Mouse (Mus musculus) left cerebral cortex, adult 8-10 months (tissue): ENCODE measurements at regions not wholly inside any gene's neighbourhood (a gene's known extent, or its start where the extent isn't known, plus 50 kb on each side); places are given as distances from the start of the nearest gene placed in this dataset.

Experiments
- DNase-seq, 2 experiments: peaks; one replicate each; pipeline ENCODE4 v3.0.0; 2022; ENCODE audit warnings: low spot score in 2 of 2

GRCm38 (mm10) chr13:53596871-53597800 lies 124.3 kb upstream of the Msx2 start:
- no peak for DNase-seq

- no peak for DNase-seq
These were observed 119.9 kb upstream of the Msx2 start for GRCm38 (mm10) chr13:53592755-53593154.

DNA sequence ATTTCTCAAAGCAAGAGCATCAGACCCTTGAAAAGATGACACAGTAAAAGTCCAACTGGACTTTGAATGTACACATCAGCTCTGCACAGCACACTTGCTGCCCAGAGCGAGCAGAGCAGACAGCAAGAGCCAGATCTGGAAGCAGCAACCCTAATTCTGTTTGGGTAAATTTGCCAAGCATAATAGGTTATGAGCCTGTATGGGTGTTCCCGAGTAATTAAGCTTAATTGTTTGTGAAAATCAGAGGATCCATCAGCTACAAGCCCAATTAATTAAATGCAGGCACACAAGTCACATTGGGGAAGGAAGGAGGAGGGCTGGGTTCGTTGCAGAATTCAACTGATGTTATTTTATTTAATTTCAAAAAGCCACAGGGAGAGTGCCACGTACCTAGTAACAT lies 113.9 kb upstream of the Msx2 start:
- DNase-seq: no peak

DNA sequence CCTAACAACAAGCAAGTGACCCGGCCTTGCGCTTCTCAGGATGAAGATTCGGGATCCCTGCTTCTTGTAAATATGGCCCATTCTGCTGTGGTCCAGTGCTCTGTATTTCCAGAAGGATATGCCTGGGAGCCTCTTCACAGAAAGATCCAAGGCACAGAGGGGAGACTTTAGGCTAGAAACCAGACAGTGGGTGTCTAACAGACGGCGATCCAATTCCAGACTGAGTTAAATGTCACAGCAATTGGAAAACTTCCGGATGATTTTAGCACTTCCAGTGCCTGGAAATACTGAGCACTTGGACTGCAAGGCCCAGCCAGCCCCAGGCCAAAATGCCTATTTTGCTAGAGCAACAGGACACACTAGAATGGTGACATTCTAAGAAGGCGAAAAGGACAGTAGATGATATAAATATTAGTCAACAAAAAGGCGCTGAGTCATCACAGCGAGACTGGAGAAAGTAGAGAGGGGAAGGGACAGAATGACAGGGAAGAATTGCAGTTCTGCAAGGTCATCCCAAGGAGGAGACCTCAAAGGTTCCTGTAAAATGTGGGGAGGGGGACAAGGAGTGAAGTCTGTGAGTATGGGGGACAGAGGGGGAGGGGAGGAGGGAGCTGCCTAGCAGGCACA lies 111.7 kb upstream of the Msx2 start:
- no peak for DNase-seq

- DNase-seq: no peak
These were observed 81.2 kb upstream of the Msx2 start for GRCm38 (mm10) chr13:53553876-53554577.

DNA sequence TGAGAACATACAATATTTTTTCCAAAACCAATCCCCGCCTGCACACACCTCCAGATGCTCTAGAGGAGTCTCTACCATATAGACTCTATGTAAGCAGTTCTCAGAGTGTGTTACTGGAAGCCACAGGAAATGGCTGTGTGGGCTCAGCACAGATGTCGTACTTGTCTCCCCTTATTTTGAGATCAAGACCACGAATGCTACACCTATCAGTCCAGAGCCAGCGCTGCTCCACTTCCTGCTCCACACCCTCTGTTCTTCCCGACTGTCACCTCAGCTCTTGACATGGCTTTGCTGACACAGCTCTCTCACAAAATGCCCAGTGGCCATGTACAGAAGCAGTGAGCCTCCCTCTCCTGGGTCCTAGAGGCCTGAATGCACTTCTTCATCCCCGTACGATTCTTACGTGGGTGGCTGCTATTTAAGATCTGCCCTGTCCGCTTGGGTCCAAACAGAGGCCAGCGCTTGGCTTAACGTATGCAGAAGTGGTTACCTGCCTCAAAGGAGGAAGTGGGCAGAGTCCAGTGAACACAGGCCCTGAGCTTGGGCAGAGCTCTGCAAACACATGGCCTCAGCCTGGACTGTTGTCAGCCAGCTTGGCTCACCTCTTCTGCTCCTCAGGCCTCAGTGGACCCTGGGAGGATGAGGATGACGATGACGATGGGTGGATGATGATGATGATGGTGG lies 80.5 kb upstream of the Msx2 start:
- DNase-seq: no peak

- DNase-seq: no peak
These were observed 75.5 kb upstream of the Msx2 start for GRCm38 (mm10) chr13:53548396-53548795.

DNA sequence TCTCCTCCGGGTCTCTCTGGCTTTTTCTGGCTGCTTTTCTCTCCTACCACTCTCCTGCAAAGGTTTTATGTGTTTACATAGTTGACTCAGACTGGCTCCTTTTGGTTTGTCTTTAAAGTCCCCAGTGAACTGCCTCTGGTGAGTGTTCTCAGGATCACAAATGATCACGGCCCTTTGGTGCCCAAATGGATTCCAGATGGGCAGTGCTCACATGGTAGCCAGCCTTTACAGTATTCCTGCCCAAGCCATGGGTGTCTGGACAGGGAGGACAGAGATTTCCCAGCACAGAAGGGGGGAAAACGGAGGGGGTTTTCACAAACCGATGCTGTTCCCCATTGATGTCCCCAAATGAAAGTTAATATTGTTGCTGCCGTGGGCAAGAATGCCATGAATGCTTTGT lies 70.4 kb upstream of the Msx2 start:
- DNase-seq: no peak

GRCm38 (mm10) chr13:53539797-53540196 lies 66.9 kb upstream of the Msx2 start:
- DNase-seq: no peak

DNA sequence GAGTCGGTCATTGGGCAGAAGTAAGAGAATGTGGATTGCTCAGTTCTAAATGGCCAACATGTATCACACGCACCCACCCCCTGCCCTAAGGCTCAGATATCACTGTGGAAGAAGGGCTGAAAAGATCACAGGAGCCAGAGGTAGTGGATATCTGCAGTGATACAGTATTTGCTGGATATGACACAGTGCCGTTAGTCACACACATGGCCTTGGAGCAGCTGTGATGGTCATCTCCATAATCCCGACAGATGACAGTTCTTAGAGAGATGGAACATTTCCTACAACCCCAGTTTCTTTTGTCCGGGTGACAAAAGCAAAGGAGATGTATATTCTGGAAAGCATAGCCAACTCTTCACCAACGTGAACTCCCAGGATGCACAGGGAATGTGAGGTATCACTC lies 65.1 kb upstream of the Msx2 start:
- no peak for DNase-seq

- DNase-seq: no peak
These were observed 63.0 kb upstream of the Msx2 start for GRCm38 (mm10) chr13:53535781-53536425.

- DNase-seq: no peak
These were observed 60.9 kb upstream of the Msx2 start for GRCm38 (mm10) chr13:53533738-53534137.

GRCm38 (mm10) chr13:53526880-53527279 lies 54.0 kb upstream of the Msx2 start:
- DNase-seq: no peak

DNA sequence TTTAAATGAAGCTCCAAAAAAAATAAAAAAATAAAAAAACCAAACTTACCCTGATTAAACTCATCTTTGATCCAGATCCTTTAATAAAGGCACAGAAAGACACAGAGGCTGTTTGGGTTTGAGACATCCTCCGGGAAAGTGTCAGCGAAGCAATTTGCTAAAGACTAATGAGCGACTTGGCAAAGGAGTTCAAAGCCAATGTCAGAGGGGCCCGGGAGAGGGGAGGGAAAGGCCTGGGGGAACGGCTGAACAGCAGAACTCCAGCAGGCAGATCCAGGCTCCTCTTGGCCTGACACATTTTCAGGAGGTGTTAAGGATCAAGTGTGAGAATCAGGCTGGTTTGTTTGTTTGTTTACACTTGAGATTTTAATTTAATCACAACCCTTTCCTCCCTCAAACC lies 49.9 kb upstream of the Msx2 start:
- no peak for DNase-seq
